7 mouse cellular contexts compared by ENCODE assay signal in the genomic region with DNA sequence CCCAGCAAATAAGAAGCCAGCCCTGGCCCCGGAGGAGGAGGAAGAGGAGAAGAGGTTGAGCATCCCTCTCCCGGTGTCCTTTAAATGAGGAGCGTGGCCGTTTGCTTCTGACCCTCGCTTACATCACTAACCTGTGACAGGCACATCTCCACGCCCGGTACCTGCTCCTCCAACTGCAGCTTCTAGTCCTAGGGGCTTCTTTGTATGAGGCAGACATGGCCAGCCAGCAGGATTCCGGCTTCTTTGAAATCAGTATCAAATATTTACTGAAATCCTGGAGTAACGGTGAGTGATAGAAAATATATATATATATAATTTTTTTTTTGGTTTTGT.
DNase-seq lines count a peak whose midpoint lies in the region; ATAC-seq lines count a peak whose summit lies in the region.

No protein-coding gene starts in this region.

- no peaks in the 10 kb centered on the region for H3K36me3 ChIP-seq in lung, embryonic 15.5 days
- no peaks in the 10 kb centered on the region for H3K36me3 ChIP-seq in forebrain, embryonic 16.5 days (ENCODE audit: control insufficient read depth, insufficient read depth)
- no peaks in the 10 kb centered on the region for H3K36me3 ChIP-seq in limb, embryonic 15.5 days
- H3K36me3 ChIP-seq in stomach, embryonic 14.5 days (ENCODE audit: control insufficient read depth, insufficient read depth, low read length) = no peaks in the 10 kb centered on the region

- no peak for ATAC-seq in lung, embryonic 15.5 days (ENCODE audit: borderline replicate concordance, extremely low read depth, low FRiP score, low TSS enrichment)
- ATAC-seq in forebrain, embryonic 16.5 days = peak; percentile 36
- ATAC-seq in limb, embryonic 15.5 days (ENCODE audit: insufficient number of reproducible peaks, low FRiP score, low TSS enrichment, low read depth) = no peak
- ATAC-seq in stomach, embryonic 14.5 days (ENCODE audit: insufficient number of reproducible peaks, insufficient read depth, low FRiP score, low read depth) = no peak

- no peaks in the 10 kb centered on the region for H3K27me3 ChIP-seq in lung, embryonic 15.5 days
- no peaks in the 10 kb centered on the region for H3K27me3 ChIP-seq in forebrain, embryonic 16.5 days (replicated peaks; ENCODE audit: control insufficient read depth, insufficient read depth, low read length)
- no peaks in the 10 kb centered on the region for H3K27me3 ChIP-seq in limb, embryonic 15.5 days
- no peaks in the 10 kb centered on the region for H3K27me3 ChIP-seq in stomach, embryonic 14.5 days (ENCODE audit: control insufficient read depth, insufficient read depth, low read length)

- peaks cover 21% of the 10 kb centered on the region for H3K4me1 ChIP-seq in lung, embryonic 15.5 days
- peaks cover 15% of the 10 kb centered on the region for H3K4me1 ChIP-seq in forebrain, embryonic 16.5 days (replicated peaks; ENCODE audit: control insufficient read depth, insufficient read depth, low read length)
- peaks cover 35% of the 10 kb centered on the region for H3K4me1 ChIP-seq in limb, embryonic 15.5 days
- H3K4me1 ChIP-seq in stomach, embryonic 14.5 days (ENCODE audit: control insufficient read depth, insufficient read depth, low read length) = peaks cover 4% of the 10 kb centered on the region; the same call in 1 of the 2 replicates

- WGBS in lung, embryonic 15.5 days = 25% methylated on average over 9 of the region's 9 CpGs
- 24% methylated on average over 9 of the region's 9 CpGs for WGBS in forebrain, embryonic 16.5 days
- 22% methylated on average over 9 of the region's 9 CpGs for WGBS in limb, embryonic 15.5 days
- WGBS in stomach, embryonic 14.5 days = 29% methylated on average over 9 of the region's 9 CpGs

- 0 out of 2 replicates have a peak overlapping the region, but pooled peaks have one; percentile 2 for H3K27ac ChIP-seq in lung, embryonic 15.5 days
- peak overlapping the region; percentile 92 for H3K27ac ChIP-seq in forebrain, embryonic 16.5 days (ENCODE audit: low read length)
- H3K27ac ChIP-seq in limb, embryonic 15.5 days = peak overlapping the region; percentile 78
- H3K27ac ChIP-seq in stomach, embryonic 14.5 days (ENCODE audit: low read length) = peak overlapping the region; percentile 58; the same call in 1 of the 2 replicates

- H3K4me3 ChIP-seq in lung, embryonic 15.5 days = peak overlapping the region; percentile 42
- peak overlapping the region; percentile 50 for H3K4me3 ChIP-seq in forebrain, embryonic 16.5 days (replicated peaks; ENCODE audit: low read length)
- peak overlapping the region; percentile 40 for H3K4me3 ChIP-seq in limb, embryonic 15.5 days
- H3K4me3 ChIP-seq in stomach, embryonic 14.5 days (ENCODE audit: low read depth, low read length) = peak overlapping the region; percentile 43

- peak overlapping the region; percentile 88 for H3K4me2 ChIP-seq in lung, embryonic 15.5 days
- peak overlapping the region; percentile 67 for H3K4me2 ChIP-seq in forebrain, embryonic 16.5 days (ENCODE audit: low read length)
- peak overlapping the region; percentile 67 for H3K4me2 ChIP-seq in limb, embryonic 15.5 days
- peak overlapping the region; percentile 66 for H3K4me2 ChIP-seq in stomach, embryonic 14.5 days (replicated peaks; ENCODE audit: low read depth, low read length)

- H3K9me3 ChIP-seq in lung, embryonic 15.5 days = no peaks in the 10 kb centered on the region
- no peaks in the 10 kb centered on the region for H3K9me3 ChIP-seq in forebrain, embryonic 16.5 days (ENCODE audit: control insufficient read depth, low read length)
- H3K9me3 ChIP-seq in limb, embryonic 15.5 days = no peaks in the 10 kb centered on the region
- H3K9me3 ChIP-seq in stomach, embryonic 14.5 days (ENCODE audit: control insufficient read depth, low read depth, low read length) = no peaks in the 10 kb centered on the region

- DNase-seq in lung, postnatal 25 days (ENCODE audit: low spot score) = no peak
- DNase-seq in adrenal gland, adult 18-20 months (ENCODE audit: low spot score in 2 of 2) = no peak
- DNase-seq in ovary, postnatal 10 days (ENCODE audit: low spot score) = no peak

- H3K9ac ChIP-seq in lung, embryonic 15.5 days = 0 out of 2 replicates have a peak overlapping the region, but pooled peaks have one; percentile 34
- peak overlapping the region; percentile 72 for H3K9ac ChIP-seq in forebrain, embryonic 16.5 days (replicated peaks; ENCODE audit: low read depth, low read length)
- H3K9ac ChIP-seq in limb, embryonic 15.5 days = 0 out of 2 replicates have a peak overlapping the region, but pooled peaks have one; percentile 24
- H3K9ac ChIP-seq in stomach, embryonic 14.5 days (replicated peaks; ENCODE audit: low read depth, low read length) = no peak overlapping the region

Comparison
In these comparisons a context has a peak if more than half of its experiments do, and no peak if none do; other contexts are left out.
1. H3K27ac ChIP-seq: peak in every context shown above with its lines; median percentile 92 in forebrain, embryonic 16.5 days; 78 in limb, embryonic 15.5 days; 58 in stomach, embryonic 14.5 days; 2 in lung, embryonic 15.5 days.